Mouse (Mus musculus) kidney, postnatal 10 days (tissue): ENCODE measurements around the gene Ints11.
A peak's percentile ranks its signal among the peaks of the same experiment; 100 is the strongest.

Experiments
- DNase-seq: peaks from one replicate; pipeline ENCODE4 v3.0.0; 2021; ENCODE audit warnings: mixed read lengths

The Ints11 gene

DNA sequence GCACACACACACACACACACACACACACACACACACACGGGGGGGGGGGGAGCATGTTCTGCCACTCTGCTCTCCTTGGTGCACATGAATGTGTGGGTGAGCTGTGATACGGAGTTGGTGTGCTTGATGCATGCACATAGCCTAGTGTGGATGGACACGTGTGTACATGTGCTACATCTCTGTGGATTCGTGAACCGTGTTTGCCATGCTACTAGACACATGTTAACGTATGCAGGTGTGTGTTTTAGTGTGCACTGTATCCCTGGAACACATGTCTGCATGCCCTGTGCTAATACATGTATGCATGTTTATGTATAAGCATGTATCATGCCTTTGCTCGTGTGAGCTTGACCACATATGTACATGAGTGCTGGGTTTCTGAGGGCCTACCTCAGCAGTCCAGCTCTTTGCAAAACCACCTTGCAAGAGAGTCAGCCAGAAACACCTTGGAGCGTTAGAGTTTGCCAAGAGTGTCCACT is 23.9 kb downstream of the Ints11 start:
- DNase-seq: peak; percentile 3

DNA sequence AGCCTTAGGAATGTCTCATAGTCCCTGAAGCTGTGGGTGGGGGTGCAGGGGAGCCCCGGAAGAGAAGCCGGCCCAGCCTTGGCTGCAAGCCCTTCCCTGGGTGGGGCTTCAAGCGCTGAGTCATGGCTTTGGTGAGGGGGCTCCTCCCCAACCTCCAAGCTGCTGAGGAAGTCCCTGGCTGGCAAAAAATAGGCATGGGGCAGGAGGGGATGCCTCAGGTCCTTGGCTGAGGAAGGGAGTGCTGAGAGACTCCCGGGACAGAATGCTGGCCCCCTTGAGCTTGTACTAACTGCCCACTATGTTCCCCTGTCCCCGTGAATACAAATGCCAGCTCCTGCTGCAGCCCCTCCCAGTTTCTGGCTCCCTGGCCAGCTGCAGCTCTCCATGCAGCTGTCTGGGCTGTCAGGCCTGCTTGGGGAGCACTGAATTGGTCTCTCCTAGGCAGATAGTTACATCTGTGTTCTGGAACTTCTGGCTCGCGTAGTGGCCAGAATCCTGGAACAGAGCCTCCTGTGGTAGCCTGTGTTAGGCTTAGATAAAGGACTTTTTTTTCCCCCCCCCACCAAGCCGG is 25.1 kb downstream of the Ints11 start:
- DNase-seq: peak; percentile 70

DNA sequence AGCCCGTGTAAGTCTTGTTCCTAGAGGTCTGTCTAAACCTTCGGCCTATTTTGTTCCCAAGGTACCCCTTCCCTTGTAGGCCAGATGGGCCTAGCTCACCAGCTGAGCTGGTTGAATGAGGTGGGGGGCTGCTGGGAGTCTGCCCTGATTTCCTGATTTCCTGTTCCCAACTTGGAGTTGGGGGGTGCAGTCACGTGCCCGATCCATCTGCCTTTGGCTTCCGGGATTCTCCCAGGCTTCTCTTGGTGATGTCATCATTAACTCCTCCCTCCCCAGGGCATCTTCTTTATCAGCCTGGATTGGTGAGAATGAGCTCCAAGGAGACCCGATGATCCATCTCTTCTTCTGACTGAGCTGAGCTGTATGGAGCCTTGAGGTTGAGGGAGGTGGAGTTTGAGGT is 25.9 kb downstream of the Ints11 start:
- DNase-seq: peak; percentile 81

DNA sequence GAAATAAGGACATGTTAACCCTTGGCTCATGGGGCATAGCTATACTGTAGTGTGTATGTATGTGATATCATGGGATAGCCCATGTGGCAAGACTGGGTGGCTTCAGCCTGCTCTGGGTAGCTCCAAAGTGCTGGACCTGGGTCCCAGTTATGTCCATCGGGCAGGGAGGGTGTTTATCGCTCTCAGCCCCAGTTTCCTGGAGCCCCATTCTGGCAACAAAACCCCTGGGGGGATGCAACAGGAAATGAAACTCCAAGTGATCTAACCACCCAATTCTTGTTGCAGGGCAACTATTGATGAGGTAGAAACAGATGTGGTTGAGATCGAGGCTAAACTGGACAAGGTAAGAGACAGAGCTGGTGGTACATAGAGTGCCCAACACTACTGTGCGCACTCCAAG is 26.5 kb downstream of the Ints11 start:
- DNase-seq: peak; percentile 6

DNA sequence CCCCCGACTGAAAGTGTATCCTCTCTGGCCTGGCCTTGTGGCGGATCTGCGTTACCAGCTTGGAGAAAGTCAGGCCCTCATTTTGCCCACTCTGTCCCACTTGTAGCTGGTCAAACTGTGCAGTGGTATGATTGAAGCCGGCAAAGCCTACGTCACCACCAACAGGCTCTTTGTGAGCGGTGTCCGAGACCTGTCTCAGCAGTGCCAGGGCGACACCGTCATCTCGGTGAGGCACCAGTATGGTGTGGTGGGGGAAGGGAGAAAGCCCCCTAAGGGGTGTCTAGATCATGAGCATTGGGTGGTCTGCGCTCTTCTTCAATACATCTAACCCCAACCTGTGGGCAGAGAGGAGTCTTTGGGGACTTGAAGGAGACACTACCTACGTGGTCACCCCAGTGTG is 27.1 kb downstream of the Ints11 start:
- DNase-seq: peak; percentile 2

DNA sequence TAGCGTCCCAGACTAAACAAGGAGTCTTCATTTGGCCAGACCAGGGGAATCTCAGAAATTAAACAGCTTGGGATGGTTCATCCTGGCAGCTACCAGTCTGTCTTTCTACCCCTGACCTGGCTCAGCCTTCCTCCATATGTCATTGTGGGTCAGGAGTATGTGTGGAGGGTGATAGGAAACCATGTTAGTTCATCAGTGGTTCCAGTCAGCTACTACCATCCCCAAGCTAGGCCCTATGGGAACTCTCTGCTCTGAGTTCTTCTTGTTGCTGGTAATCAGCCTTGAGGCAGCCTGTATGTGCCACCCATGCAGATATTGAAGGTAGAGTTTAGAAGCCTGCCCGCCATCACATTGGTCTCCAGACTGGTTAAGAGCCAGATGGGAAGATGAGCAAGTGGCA is 29.0 kb downstream of the Ints11 start:
- DNase-seq: peak; percentile 2

DNA sequence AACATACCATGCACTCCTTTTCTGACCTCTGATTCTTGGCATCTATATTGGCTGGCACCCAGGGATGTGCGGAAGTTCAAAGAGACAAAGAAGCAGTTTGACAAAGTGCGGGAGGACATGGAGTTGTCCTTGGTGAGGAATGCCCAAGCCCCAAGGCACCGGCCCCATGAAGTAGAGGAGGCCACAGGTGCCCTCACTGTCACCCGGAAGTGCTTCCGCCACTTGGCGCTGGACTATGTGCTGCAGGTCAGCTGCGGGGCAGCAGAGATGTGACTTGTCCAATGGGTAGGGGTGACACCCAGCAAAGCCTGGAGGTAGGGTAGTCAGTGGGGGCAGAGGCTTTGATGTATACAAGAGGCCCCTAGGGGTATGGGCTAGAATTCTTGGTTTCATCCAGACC is 30.0 kb downstream of the Ints11 start:
- peak; percentile 5 for DNase-seq

DNA sequence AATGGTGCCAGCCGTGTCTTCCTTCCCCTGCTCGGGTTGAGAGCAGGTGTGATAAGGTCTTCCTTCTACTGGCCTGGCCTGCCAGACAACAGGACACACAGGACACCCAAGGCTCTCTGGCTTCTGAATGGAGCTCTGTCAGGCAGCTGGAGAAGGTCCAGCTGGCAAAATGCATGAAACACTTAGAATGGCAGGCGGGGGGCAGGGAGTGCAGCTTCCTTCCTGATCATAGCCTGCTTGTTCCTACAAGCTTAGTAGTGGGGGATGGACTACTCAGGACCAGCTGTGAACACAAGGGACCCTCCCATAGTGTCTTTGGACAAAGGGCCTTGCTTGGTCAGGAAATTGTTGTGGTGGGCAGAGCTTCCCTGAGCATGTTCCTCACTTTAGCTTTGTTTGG is 31.9 kb downstream of the Ints11 start:
- DNase-seq: peak; percentile 79

DNA sequence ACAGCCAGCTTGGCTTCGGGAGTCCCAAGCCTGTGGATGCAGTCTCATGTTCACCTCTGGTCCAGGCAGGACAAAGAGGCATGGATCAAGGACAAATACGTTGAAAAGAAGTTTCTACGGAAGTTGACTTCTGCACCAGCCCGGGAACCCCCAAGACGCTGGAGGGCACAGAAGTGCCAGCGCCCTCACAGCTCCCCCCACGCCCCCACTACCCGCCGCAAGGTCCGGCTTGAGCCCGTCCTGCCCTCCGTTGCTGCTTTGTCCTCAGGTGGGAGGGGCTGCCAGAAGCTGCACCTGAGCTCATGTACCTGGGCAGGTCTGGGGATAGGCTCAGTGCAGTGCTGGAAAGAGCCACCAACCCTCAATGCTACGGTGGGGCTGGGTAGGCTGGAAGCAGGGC is 33.9 kb downstream of the Ints11 start:
- DNase-seq: peak; percentile 10

DNA sequence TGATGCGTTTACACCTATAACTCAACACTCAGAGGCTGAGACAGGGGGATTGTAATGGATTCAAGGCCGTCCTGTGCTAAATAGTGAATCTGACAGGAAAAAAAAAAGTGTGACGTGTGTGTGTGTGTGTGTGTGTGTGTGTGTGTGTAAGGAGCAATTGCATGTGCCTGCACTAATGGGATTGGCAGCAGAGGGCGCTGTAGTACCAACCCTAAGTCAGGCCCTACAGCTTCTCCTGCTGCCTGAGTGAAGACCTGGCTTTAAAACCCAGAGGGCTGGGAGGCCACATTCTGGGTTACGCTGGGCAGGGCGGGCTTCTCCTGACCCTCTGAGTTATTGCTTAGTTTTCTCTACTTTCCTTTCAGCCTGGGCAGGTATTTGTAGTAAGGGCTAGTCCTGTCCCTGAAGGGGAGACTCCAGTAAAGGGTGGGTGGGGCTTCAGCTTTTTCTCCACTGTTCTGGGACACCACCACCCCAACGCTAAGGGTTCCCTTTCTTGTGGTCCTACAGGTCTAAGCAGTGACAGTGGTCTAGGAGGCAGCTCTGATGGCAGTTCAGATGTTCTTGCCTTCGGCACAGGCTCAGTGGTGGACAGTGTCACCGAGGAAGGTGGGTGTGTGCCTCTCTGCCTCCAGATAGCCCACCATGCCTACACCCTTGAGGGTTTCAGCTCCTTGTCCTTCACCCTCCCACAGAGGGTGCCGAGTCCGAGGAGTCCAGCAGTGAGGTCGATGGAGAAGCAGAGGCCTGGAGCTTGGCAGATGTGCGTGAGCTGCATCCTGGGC is 35.2 kb downstream of the Ints11 start:
- DNase-seq: peak; percentile 51

DNA sequence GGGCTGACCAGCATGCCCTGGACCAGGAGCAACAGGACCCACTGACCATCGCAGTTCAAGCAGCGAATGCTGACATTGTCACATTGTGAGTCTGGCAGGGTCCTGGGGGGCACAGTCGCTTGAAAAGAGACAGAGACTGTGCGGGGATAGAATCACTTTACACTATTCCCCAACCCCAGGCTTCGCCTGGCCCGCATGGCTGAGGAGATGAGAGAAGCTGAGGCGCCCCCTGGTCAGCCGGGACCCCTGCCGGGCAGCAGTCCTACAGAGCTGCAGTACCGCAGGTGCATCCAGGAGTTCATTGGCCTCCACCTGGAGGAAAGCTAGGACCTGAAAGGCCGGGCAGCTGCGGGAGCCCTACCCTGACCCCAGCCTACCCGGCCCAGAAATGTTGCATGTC is 36.3 kb downstream of the Ints11 start:
- peak; percentile 4 for DNase-seq

DNA sequence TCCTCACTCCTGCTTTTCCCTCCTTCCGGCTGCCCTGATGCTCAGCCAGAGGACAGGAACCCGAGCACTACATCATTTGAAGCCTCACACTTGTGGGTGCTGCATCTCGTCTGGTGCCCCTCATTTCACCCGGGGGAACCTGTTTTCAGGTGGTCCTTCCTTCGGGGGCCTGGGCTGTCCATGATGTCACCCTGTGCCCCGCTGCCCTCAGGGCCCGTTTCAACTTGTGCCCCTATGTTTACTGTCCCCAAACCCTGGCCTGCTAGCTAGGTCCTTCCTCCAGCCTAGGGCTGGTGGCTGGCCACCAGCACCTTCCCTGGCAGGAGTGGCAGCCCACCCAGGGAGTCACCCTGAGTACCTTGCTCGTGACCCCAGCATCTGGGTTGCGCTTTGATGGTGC is 36.8 kb downstream of the Ints11 start:
- DNase-seq: peak; percentile 6

DNA sequence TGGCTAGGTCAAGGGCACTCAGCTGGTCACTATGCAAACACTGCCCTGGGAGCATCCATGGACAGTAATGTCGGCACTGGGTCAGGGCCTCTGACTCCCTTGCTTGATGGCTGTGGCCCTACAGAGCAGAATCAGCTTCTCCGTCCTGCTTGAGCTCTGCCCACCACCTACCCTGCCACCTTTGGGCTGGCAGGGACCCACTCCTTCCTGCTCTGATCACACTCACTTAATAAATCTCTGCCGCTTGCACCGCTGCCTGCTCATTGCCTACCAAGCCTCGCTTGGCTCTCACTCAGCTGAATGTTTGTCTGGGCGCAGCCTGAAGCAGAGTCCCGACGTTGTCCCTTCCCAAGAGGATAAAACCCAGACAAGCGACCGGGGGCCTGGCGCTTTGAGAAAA is 37.7 kb downstream of the Ints11 start:
- DNase-seq: no peak

DNA sequence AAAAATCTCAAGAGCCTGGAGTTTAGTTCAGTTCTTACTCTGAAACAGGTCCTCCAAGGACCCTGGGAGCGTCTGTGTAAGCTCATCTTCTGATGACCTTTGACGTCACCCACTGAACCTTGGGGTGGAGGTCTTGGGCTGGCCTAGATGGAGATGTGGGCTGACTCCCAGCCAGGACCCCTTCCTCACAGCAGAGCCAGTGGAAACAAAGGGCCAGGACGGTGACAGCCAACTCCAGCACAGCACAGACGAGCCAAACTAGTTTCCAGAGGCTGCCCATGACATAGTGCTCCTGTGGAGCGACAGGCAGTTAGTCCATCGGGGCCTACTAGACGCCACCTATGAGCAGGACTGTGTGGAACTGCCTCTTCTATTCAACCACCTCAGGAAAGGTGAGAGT is 38.9 kb downstream of the Ints11 start:
- peak; percentile 5 for DNase-seq

DNA sequence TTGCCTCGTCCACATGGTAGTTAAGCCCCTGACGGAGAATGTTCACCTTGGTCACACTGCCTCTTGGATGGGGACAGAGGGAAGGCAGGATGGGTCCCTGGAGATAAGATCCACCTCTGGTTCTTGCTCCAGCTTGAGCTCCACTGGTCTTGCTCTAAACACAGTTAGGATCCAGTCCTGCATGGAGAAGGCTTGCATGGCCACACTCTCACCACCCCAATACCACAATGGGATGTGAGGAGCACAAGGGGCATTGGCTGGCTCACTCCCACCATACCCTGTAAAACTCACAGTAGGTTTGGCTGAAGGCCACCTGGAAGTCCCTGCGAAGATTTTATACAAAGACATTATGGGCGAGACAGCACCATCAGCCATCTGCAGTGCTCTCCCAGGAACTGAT is 39.4 kb downstream of the Ints11 start:
- DNase-seq: no peak

DNA sequence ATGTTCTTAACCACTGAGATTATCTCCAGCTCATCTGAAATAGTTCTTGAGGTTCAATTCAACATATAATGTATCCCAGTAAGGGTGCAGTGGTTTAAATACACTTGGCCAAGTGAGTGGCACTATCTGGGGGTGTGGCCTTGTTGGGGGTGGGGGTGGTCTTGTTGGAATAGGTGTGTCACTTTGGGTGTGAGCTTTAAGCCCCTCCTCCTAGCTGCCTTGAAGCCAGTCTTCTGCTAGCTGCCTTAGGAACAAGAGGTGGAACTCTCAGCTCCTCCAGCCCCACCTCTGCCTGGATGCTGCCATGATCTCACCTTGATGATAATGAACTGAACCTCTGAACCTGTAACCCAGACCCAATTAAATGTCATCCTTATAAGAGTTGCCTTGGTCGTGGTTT is 62.7 kb downstream of the Ints11 start:
- DNase-seq: no peak
